Mouse (Mus musculus) E14TG2a.4 (cell line): ENCODE results near the gene Tmem44.

ENCODE experiments used
- CTCF ChIP-seq: conservative IDR thresholded peaks from 2 replicates; pipeline ENCODE4 v1.5.1; 2014; ENCODE audit warnings: low read length
- NANOG ChIP-seq: IDR thresholded peaks from 2 replicates; pipeline ENCODE4 v1.6.1; 2014; ENCODE audit warnings: borderline replicate concordance, low read length, mixed read lengths
- POU5F1 ChIP-seq: IDR thresholded peaks from 2 replicates; pipeline ENCODE4 v1.6.1; 2014; ENCODE audit warnings: low read length, borderline replicate concordance

DNA sequence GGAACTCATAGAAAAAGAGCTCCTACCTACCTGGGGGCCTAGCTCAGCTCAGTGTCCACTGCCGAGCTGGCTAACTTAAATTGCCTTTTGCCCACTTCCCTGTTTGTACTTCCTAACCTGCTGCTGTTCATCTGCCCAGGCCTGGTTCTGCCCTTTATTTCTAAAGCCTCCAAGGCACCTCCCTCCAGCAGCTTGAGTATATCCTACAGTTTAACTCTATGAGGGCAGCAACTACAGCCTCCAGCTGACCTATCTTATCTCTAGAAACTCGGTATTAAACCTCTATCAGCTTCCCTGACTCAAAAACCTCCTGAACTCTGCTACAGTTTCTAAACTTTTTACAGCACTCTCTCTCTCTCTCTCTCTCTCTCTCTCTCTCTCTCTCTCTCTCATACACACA, 78.7 kb downstream of the Tmem44 start:
- no peak for TF ChIP-seq CTCF
- no peak for TF ChIP-seq POU5F1
- no peak for TF ChIP-seq NANOG
